In the genomic region with DNA sequence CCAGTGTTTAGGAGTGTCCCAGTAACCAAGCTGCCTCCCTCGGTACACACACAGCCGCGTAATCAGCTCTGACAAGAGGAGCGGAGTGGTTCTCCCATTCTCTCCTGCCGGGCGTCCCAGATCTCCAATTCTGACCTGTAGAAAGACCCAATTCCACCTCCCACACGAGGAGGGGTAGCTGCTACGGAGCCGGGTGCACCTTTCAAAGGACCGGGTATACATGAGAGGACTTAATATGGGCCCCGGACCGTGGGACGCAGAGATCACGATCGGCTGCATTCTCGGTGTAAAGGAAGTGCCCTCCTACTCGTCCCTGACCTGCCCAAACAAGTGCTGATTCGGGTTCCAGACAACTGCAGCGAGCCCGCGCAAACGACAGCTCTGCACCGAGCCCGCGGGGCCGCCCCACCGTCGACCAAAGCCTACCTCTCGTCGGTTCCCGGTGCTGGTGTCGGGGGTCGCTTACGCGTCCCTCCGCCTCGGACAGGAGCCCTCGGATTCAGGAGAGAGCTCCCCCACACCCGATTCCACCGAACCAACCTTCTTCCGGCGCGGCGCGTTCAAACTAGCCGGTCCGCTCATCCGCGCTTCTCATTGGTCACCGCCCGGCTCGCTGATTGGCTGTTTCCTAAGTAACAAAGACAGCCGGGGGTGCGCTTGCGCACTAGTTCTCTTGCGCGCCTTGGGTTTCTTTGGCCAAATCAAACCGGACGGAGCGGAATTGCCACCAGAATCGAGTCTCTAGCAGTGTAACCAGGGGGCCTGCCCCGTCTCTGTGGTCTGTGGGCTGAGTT, we compare ENCODE assay signal across 1 mouse cellular context.
A peak's percentile ranks its signal among the peaks of the same experiment; 100 is the strongest.
TF ChIP-seq lines count a peak whose summit lies in the region.

Kif18b (minus strand) TSS at position 568 of the 794 bp plus-strand sequence.

TF ChIP-seq in MEL, 35 proteins besides CTCF, POLR2A, EP300 and RAD21 (continued from another document):
- TF ChIP-seq KAT2A (conservative IDR thresholded peaks at IDR 0.05; ENCODE audit: low read depth, low read length) = no peak; the same call in 1 of the 2 replicates
- no peak for TF ChIP-seq MAFK (IDR thresholded peaks at IDR 0.05; ENCODE audit: borderline replicate concordance, low read depth, low read length)
- peak; percentile 90 for TF ChIP-seq TBP (IDR thresholded peaks at IDR 0.05; ENCODE audit: low read depth, low read length)
- peak; percentile 75 for TF ChIP-seq HCFC1 (IDR thresholded peaks at IDR 0.05; ENCODE audit: low read depth, low read length)
